Mouse (Mus musculus) ES-Bruce4 (cell line): ENCODE measurements around the gene Cd302.

Experiments
- CTCF ChIP-seq: IDR thresholded peaks from one replicate; pipeline ENCODE4 v1.8.1; 2011; ENCODE audit warnings: low read depth, low read length
- POLR2A ChIP-seq: IDR thresholded peaks from one replicate; pipeline ENCODE4 v1.8.1; 2011; ENCODE audit warnings: low read length; ENCODE audit not compliant: insufficient read depth

- TF ChIP-seq POLR2A: no peak
- TF ChIP-seq CTCF: no peak
Measured at GRCm38 (mm10) chr2:60327581-60327980, 43.3 kb upstream of the Cd302 start.
